Mouse (Mus musculus): ENCODE measurements around the gene Esyt1.

The Esyt1 gene

DNA sequence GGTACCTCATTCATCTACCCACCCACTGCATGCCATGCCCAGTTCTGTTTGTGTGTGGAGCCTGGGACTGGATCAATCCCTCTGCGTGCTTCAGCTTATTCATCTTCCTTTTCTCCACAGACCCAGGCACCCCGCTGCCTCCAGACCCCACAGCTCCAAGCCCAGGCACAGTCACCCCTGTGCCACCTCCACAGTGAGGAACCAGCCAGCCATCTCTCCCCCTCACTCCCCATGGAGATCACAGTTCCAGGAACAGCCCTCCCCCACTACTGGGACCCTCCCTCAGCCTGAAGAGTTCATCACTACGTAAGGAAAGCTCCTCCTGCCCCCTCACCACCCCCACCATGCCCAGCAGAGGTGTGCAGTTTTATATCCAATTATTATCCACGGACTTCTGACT, 36.9 kb downstream of the Esyt1 start:
- DNase-seq (ENCODE audit: low spot score in 2 of 2): no peak

DNA sequence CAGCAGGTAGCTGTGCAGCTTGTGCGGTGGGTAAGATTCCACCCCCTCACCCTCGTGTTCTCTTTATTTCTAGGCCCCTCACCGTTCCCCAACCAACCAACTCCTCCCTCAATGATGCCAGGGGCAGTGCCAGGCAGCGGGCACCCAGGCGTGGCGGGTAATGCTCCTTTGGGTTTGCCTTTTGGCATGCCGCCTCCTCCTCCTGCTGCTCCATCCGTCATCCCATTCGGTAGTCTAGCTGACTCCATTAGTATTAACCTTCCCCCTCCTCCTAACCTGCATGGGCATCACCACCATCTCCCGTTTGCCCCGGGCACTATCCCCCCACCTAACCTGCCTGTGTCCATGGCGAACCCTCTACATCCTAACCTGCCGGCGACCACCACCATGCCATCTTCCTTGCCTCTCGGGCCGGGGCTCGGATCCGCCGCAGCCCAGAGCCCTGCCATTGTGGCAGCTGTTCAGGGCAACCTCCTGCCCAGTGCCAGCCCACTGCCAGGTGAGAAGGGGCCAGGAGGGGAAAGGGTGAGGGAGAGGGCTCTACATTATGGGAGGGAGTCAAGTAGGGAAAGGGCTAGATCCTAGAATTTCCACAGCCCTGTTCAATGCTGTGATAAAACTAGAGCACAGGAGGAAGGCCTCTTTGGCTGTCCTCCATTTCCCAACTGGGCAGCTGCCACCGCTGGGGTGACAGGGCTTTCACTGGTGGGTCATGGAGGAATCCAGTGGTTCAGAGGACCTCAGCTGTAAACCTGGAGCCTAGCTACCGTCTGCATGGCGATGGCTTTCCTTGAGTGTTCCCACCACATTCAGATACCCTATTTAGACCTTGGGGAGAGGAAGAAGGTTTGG, 37.6 kb downstream of the Esyt1 start:
- no peak for DNase-seq (ENCODE audit: low spot score in 2 of 2)

DNA sequence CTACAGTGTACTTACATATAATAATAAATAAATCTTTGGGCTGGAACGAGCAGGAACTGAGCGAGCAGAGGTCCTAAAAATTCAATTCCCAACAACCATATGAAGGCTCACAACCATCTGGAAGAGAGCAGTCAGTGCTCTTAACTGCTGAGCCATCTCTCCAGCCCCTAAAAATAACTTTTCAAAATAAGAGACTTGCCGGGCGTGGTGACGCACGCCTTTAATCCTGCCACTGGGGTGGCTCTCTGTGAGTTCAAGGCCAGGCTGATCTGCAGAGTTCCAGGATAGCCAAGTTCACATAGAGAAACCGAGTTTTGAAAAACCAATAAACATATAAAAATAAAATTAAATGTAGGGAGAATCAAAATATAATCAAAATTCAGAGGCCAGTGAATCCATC, 39.3 kb downstream of the Esyt1 start:
- no peak for DNase-seq (ENCODE audit: low spot score in 2 of 2)

DNA sequence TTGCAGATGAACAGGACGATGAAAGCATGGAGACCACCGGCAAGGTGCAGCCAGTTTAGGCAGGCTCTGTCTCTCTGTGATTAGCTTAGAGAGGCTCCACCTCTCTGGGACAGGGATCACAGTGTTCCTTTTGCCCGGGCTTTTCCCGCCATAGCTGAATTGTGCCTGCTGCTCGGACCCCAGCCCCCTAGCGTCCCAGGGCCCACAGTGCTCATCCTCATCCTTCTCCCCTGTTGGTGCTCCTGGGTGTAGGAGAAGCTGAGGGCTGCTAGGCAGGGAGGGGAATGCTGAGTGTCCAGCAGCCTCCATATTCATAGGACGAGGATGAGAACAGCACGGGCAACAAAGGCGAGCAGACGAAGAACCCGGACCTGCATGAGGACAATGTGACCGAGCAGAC, 51.3 kb downstream of the Esyt1 start:
- no peak for DNase-seq (ENCODE audit: low spot score in 2 of 2)

DNA sequence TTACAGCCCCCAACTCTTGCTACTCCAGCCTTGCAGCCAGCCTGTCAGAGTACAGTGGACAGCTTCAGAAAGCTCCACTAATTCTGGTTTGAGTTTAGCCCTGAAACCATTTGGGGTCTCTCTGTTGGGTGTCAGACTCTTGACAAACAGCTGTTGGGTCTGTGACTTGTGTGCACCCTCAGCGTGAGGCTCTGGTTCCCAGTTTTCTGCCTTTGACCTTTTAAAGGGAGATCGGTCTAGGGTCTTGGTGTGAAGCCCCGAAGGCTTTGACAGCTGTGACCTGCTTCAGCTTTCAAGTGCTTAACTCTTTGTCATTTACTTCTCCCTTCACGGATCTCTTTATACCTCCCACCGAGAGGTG, 65.4 kb downstream of the Esyt1 start:
- no peak for DNase-seq (ENCODE audit: low spot score in 2 of 2)

All from urinary bladder, postnatal 36 days (tissue).